In genomic region chr8:12394385-12395000, GRCm38 (mm10) we compare ENCODE assay signal across 9 mouse cellular contexts. TPM values are rescaled to one million over a fixed set of nuclear protein-coding genes. Genes with fewer than 3 reads are reported as not detected.
DNase-seq lines count a peak whose midpoint lies in the region; ATAC-seq and TF ChIP-seq lines count a peak whose summit lies in the region.
"Had no signal": no experiment of that assay in that cellular context is flagged by ENCODE, and none has a peak within 500 bp of the region (broad histone marks: within the 10 kb centered on the region; RNA-seq: fewer than 3 reads in every experiment).

No protein-coding gene starts in this region.

- no peak for DNase-seq in lung, embryonic 14.5 days
- no peak for DNase-seq in lung, postnatal 25 days (ENCODE audit: low spot score)
- DNase-seq in forebrain, embryonic 14.5 days (ENCODE audit: low spot score): peak; percentile 41
- DNase-seq in thymus, postnatal 36 days: no peak
- DNase-seq in cerebellum, postnatal 25 days: no peak
- DNase-seq: gastrocnemius, postnatal 14 days had no signal

- H3K9me3 ChIP-seq in lung, embryonic 14.5 days (ENCODE audit: low read depth, low read length): no peaks in the 10 kb centered on the region
- no peaks in the 10 kb centered on the region for H3K9me3 ChIP-seq in forebrain, embryonic 14.5 days (replicated peaks; ENCODE audit: control insufficient read depth, low read length)
- H3K9me3 ChIP-seq in limb, embryonic 12.5 days: no peaks in the 10 kb centered on the region
- no peaks in the 10 kb centered on the region for H3K9me3 ChIP-seq in stomach, embryonic 15.5 days

- ATAC-seq in lung, embryonic 14.5 days (ENCODE audit: insufficient read depth): no peak
- no peak for ATAC-seq in forebrain, embryonic 14.5 days
- no peak; the same call in 1 of the 2 replicates for ATAC-seq in limb, embryonic 12.5 days (ENCODE audit: insufficient number of reproducible peaks, insufficient read depth, low FRiP score, low TSS enrichment, low read depth)
- no peak for ATAC-seq in stomach, embryonic 15.5 days (ENCODE audit: insufficient read depth, low FRiP score, low read depth)

- peaks cover 99% of the 10 kb centered on the region for H3K27me3 ChIP-seq in lung, embryonic 14.5 days (ENCODE audit: insufficient read depth, low read length)
- peaks cover 11% of the 10 kb centered on the region for H3K27me3 ChIP-seq in forebrain, embryonic 14.5 days (replicated peaks; ENCODE audit: control insufficient read depth, insufficient read depth, low read length)
- H3K27me3 ChIP-seq in limb, embryonic 12.5 days: peaks cover 94% of the 10 kb centered on the region
- peaks cover 92% of the 10 kb centered on the region for H3K27me3 ChIP-seq in stomach, embryonic 15.5 days (replicated peaks)

- no peaks in the 10 kb centered on the region for H3K36me3 ChIP-seq in lung, embryonic 14.5 days (ENCODE audit: insufficient read depth)
- peaks cover 8% of the 10 kb centered on the region for H3K36me3 ChIP-seq in forebrain, embryonic 14.5 days (ENCODE audit: control insufficient read depth, insufficient read depth, low read length)
- H3K36me3 ChIP-seq in limb, embryonic 12.5 days: no peaks in the 10 kb centered on the region
- H3K36me3 ChIP-seq in stomach, embryonic 15.5 days: no peaks in the 10 kb centered on the region

- H3K9ac ChIP-seq in lung, embryonic 14.5 days: no peak overlapping the region
- H3K9ac ChIP-seq in forebrain, embryonic 14.5 days (ENCODE audit: low read length): peak overlapping the region; percentile 66
- no peak overlapping the region for H3K9ac ChIP-seq in limb, embryonic 12.5 days (replicated peaks)
- no peak overlapping the region for H3K9ac ChIP-seq in stomach, embryonic 15.5 days

- TF ChIP-seq CTCF in lung, embryonic 14.5 days (IDR thresholded peaks at IDR 0.05; ENCODE audit: low read depth): no peak

- H3K4me2 ChIP-seq in lung, embryonic 14.5 days: peak overlapping the region; percentile 69
- peak overlapping the region; percentile 89 for H3K4me2 ChIP-seq in forebrain, embryonic 14.5 days (ENCODE audit: low read length)
- H3K4me2 ChIP-seq in limb, embryonic 12.5 days: peak overlapping the region; percentile 65
- peak overlapping the region; percentile 70 for H3K4me2 ChIP-seq in stomach, embryonic 15.5 days

- WGBS in lung, embryonic 14.5 days: 2% methylated on average over 22 of the region's 22 CpGs
- 1% methylated on average over 22 of the region's 22 CpGs for WGBS in forebrain, embryonic 14.5 days
- WGBS in limb, embryonic 12.5 days: 2% methylated on average over 22 of the region's 22 CpGs
- 3% methylated on average over 22 of the region's 22 CpGs for WGBS in stomach, embryonic 15.5 days

- no peak overlapping the region for H3K27ac ChIP-seq in lung, embryonic 14.5 days (ENCODE audit: low read depth)
- peak overlapping the region; percentile 96 for H3K27ac ChIP-seq in forebrain, embryonic 14.5 days (ENCODE audit: low read depth, low read length)
- H3K27ac ChIP-seq in limb, embryonic 12.5 days: no peak overlapping the region
- H3K27ac ChIP-seq in stomach, embryonic 15.5 days: no peak overlapping the region

- peak overlapping the region; percentile 41 for H3K4me3 ChIP-seq in lung, embryonic 14.5 days (ENCODE audit: low read depth, low read length)
- H3K4me3 ChIP-seq in forebrain, embryonic 14.5 days (ENCODE audit: low read depth, low read length): peak overlapping the region; percentile 73
- H3K4me3 ChIP-seq in limb, embryonic 12.5 days (replicated peaks): peak overlapping the region; percentile 43
- H3K4me3 ChIP-seq in stomach, embryonic 15.5 days (replicated peaks): peak overlapping the region; percentile 37

- no peaks in the 10 kb centered on the region for H3K4me1 ChIP-seq in lung, embryonic 14.5 days (ENCODE audit: insufficient read depth)
- peaks cover 19% of the 10 kb centered on the region for H3K4me1 ChIP-seq in forebrain, embryonic 14.5 days (ENCODE audit: control insufficient read depth, insufficient read depth, low read length)
- peaks cover 21% of the 10 kb centered on the region for H3K4me1 ChIP-seq in limb, embryonic 12.5 days (replicated peaks)
- H3K4me1 ChIP-seq in stomach, embryonic 15.5 days: peaks cover 25% of the 10 kb centered on the region

RNA-seq across cellular contexts. Expression of gene Sox1, which starts 0.6 kb away (rescaled TPM):
- 0.04 TPM in 1 of 2 replicates, not detected in the other for polyA plus RNA-seq in lung, embryonic 14.5 days (2014; fragmentation: Nextera tagmentation; extraction: Ambion mirVana)
- polyA plus RNA-seq in forebrain, embryonic 14.5 days (2014; fragmentation: Nextera tagmentation; extraction: Ambion mirVana): 5.7 and 6.1 TPM in 2 replicates
- polyA plus RNA-seq in limb, embryonic 12.5 days (2016; fragmentation: Nextera tagmentation; extraction: Ambion mirVana): not detected in 2 replicates
- polyA plus RNA-seq in stomach, embryonic 15.5 days (2015; fragmentation: Nextera tagmentation; extraction: Ambion mirVana): not detected in 2 replicates
- polyA plus RNA-seq: liver, adult 2 months had no signal
